Mouse (Mus musculus): ENCODE measurements around the gene Lmf2. TPM values are rescaled to one million over a fixed set of nuclear protein-coding genes. Genes with fewer than 3 reads are reported as not detected.

Lmf2 gene
- total RNA-seq, 2 experiments from 2014 or later, result 16.9 to 18.3 TPM

- no peak for DNase-seq
- intact Hi-C loops (cut with DNase I; ENCODE audit: low total_unique reads), result no loop called here
These were observed 29.0 kb downstream of the Lmf2 start for GRCm38 (mm10) chr15:89326441-89326840.

GRCm38 (mm10) chr15:89323656-89324055, 31.8 kb downstream of the Lmf2 start:
- intact Hi-C loops (cut with DNase I; ENCODE audit: low total_unique reads), result no loop called here
- no peak for DNase-seq

GRCm38 (mm10) chr15:89322670-89323522, 32.6 kb downstream of the Lmf2 start, which contains the start of gene Adm2:
Adm2 (plus strand) TSS chr15:89322720.
- intact Hi-C loops (cut with DNase I; ENCODE audit: low total_unique reads), result no loop called here
- no peak for DNase-seq

GRCm38 (mm10) chr15:89321264-89321663, 34.2 kb downstream of the Lmf2 start:
- intact Hi-C loops (cut with DNase I; ENCODE audit: low total_unique reads), result no loop called here
- DNase-seq, result no peak

- intact Hi-C loops (cut with DNase I; ENCODE audit: low total_unique reads), result no loop called here
- no peak for DNase-seq
These were observed 39.3 kb downstream of the Lmf2 start for GRCm38 (mm10) chr15:89316146-89316545.

GRCm38 (mm10) chr15:89315190-89315731, 40.2 kb downstream of the Lmf2 start, which contains the start of gene Sbf1:
Sbf1 (minus strand) TSS chr15:89315311.
- intact Hi-C loops (cut with DNase I; ENCODE audit: low total_unique reads), result no loop called here
- peak; percentile 100 for DNase-seq

- intact Hi-C loops (cut with DNase I; ENCODE audit: low total_unique reads), result no loop called here
- no peak for DNase-seq
These were observed 40.8 kb downstream of the Lmf2 start for GRCm38 (mm10) chr15:89314511-89315189.

- DNase-seq, result no peak
- intact Hi-C loops (cut with DNase I; ENCODE audit: low total_unique reads), result no loop called here
These were observed 41.4 kb downstream of the Lmf2 start for GRCm38 (mm10) chr15:89314107-89314506.

- intact Hi-C loops (cut with DNase I; ENCODE audit: low total_unique reads), result no loop called here
These were observed 42.1 kb downstream of the Lmf2 start for GRCm38 (mm10) chr15:89313359-89313758.

GRCm38 (mm10) chr15:89309962-89310498, 45.4 kb downstream of the Lmf2 start:
- DNase-seq, result no peak
- intact Hi-C loops (cut with DNase I; ENCODE audit: low total_unique reads), result no loop called here

More at GRCm38 (mm10) chr15:89313359-89313758, 42.1 kb downstream of the Lmf2 start:
- no peak for DNase-seq

GRCm38 (mm10) chr15:89308406-89309139, 46.9 kb downstream of the Lmf2 start:
- intact Hi-C loops (cut with DNase I; ENCODE audit: low total_unique reads), result no loop called here
- DNase-seq, result no peak

- intact Hi-C loops (cut with DNase I; ENCODE audit: low total_unique reads), result no loop called here
- DNase-seq, result no peak
These were observed 48.0 kb downstream of the Lmf2 start for GRCm38 (mm10) chr15:89307461-89307860.

- intact Hi-C loops (cut with DNase I; ENCODE audit: low total_unique reads), result no loop called here
- DNase-seq, result no peak
These were observed 49.5 kb downstream of the Lmf2 start for GRCm38 (mm10) chr15:89305966-89306365.

Small RNA genes lying within 50 kb of the gene (microRNA-seq; reads per million reads assigned to microRNA genes)
- gene Mir6959, result 0.32 to 0.50 reads per million in 2 experiments

Other genes with a start within 250 kb of the Lmf2 start
- gene Tubgcp6, start 232.5 kb downstream of the Lmf2 start, total RNA-seq (2021), result 1 to 10 TPM; 7.2 to 7.3 TPM
- gene Hdac10, start 227.0 kb downstream of the Lmf2 start, total RNA-seq (2021), result 1 to 10 TPM; 5.6 to 6.2 TPM
- 100 to 1,000 TPM in 1 of 2 experiments, 10 to 100 TPM in 1; 91.5 to 104 TPM for gene Mapk12, start 215.0 kb downstream of the Lmf2 start, total RNA-seq (2021)
- 1 to 10 TPM; 1.7 TPM for gene Mapk11, start 206.0 kb downstream of the Lmf2 start, total RNA-seq (2021)
- 10 to 100 TPM; 20.9 to 23.8 TPM for gene Plxnb2, start 174.9 kb downstream of the Lmf2 start, total RNA-seq (2021)
- 1 to 10 TPM; 4.1 to 5.4 TPM for gene Dennd6b, start 159.2 kb downstream of the Lmf2 start, total RNA-seq (2021)
- gene Ppp6r2, start 144.1 kb downstream of the Lmf2 start, total RNA-seq (2021), result 10 to 100 TPM; 56.2 to 57.3 TPM
- 10 to 100 TPM; 51.2 to 51.5 TPM for gene Sbf1, start 40.3 kb downstream of the Lmf2 start, total RNA-seq (2021)
- not detected for gene Adm2, start 32.9 kb downstream of the Lmf2 start, total RNA-seq (2021)
- gene Miox, start 21.3 kb downstream of the Lmf2 start, total RNA-seq (2021), result not detected
- gene Ncaph2, start 60 bp upstream of the Lmf2 start, total RNA-seq (2021), result 10 to 100 TPM; 39.0 to 40.8 TPM
- gene Sco2, start 18.2 kb upstream of the Lmf2 start, total RNA-seq (2021), result 10 to 100 TPM; 15.2 to 15.3 TPM
- under 1 TPM; 0.25 to 0.64 TPM for gene Tymp, start 21.4 kb upstream of the Lmf2 start, total RNA-seq (2021)
- gene Odf3b, start 23.6 kb upstream of the Lmf2 start, total RNA-seq (2021), result 1 to 10 TPM in 1 of 2 experiments, under 1 TPM in 1; 0.44 to 1.0 TPM
- gene Klhdc7b, start 29.3 kb upstream of the Lmf2 start, total RNA-seq (2021), result not detected
- gene Syce3, start 54.8 kb upstream of the Lmf2 start, total RNA-seq (2021), result not detected
- 100 to 1,000 TPM; 230 to 289 TPM for gene Cpt1b, start 70.2 kb upstream of the Lmf2 start, total RNA-seq (2021)
- gene C730034F03Rik, start 73.9 kb upstream of the Lmf2 start, total RNA-seq (2021), result under 1 TPM; 0.16 to 0.89 TPM
- under 1 TPM in 1 of 2 experiments, not detected in 1; 0.71 TPM for gene Gm44502, start 74.0 kb upstream of the Lmf2 start, total RNA-seq (2021)
- 10 to 100 TPM; 19.6 to 28.5 TPM for gene Chkb, start 74.2 kb upstream of the Lmf2 start, total RNA-seq (2021)
- gene Mapk8ip2, start 98.3 kb upstream of the Lmf2 start, total RNA-seq (2021), result under 1 TPM; 0.16 to 0.25 TPM
- 1 to 10 TPM; 7.2 to 7.4 TPM for gene Arsa, start 121.8 kb upstream of the Lmf2 start, total RNA-seq (2021)
- 10 to 100 TPM; 15.2 to 25.8 TPM for gene Shank3, start 144.0 kb upstream of the Lmf2 start, total RNA-seq (2021)
- under 1 TPM; 0.14 to 0.16 TPM for gene Acr, start 212.7 kb upstream of the Lmf2 start, total RNA-seq (2021)
- gene Rabl2, start 236.3 kb upstream of the Lmf2 start, total RNA-seq (2021), result 1 to 10 TPM; 3.7 to 4.3 TPM

Measured in gastrocnemius, postnatal 14 days (tissue).